ENCODE assay signal across 9 mouse cellular contexts in the genomic region with DNA sequence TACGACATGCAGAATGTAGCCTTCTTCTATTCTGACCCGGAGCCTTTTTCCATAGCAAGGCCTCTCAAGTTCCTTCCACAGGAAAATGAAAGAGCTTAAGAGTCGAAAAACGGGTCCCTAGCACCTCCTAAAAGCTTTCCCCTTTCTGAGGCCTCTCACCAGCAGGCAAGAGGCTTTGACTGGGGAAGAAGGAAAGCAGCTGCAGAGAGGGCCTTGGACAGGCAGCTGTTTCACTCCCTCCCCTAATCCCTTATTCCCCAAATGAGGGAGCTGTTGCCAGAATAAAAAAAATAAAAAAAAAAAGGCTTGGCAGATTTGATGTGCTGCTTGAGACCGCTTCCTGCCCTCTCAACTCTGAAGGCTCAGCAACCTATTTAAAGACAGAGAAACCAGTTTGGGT. TPM values are rescaled to one million over a fixed set of nuclear protein-coding genes. Genes with fewer than 3 reads are reported as not detected.
DNase-seq lines count a peak whose midpoint lies in the region; ATAC-seq and TF ChIP-seq lines count a peak whose summit lies in the region.
"Had no signal": no experiment of that assay in that cellular context is flagged by ENCODE, and none has a peak within 500 bp of the region (broad histone marks: within the 10 kb centered on the region; RNA-seq: fewer than 3 reads in every experiment).

No protein-coding gene starts in this region.

- H3K4me3 ChIP-seq in hindbrain, embryonic 15.5 days, result no peak overlapping the region
- no peak overlapping the region for H3K4me3 ChIP-seq in limb, embryonic 14.5 days (replicated peaks; ENCODE audit: low read length)
- no peak overlapping the region for H3K4me3 ChIP-seq in neural tube, embryonic 11.5 days (ENCODE audit: low read depth, low read length)
- H3K4me3 ChIP-seq: neural tube, embryonic 12.5 days had no signal

- 0 out of 2 replicates have a peak, but pooled peaks cover 6% of the 10 kb centered on the region for H3K4me1 ChIP-seq in hindbrain, embryonic 15.5 days (replicated peaks)
- peaks cover 4% of the 10 kb centered on the region; the same call in 1 of the 2 replicates for H3K4me1 ChIP-seq in limb, embryonic 14.5 days (ENCODE audit: control insufficient read depth, insufficient read depth, low read length)
- no peaks in the 10 kb centered on the region for H3K4me1 ChIP-seq in neural tube, embryonic 11.5 days (ENCODE audit: control insufficient read depth, insufficient read depth, low read length)
- H3K4me1 ChIP-seq: neural tube, embryonic 12.5 days had no signal

- no peak overlapping the region for H3K9ac ChIP-seq in hindbrain, embryonic 15.5 days
- no peak overlapping the region for H3K9ac ChIP-seq in limb, embryonic 14.5 days (ENCODE audit: low read depth, low read length, severe bottlenecking)
- H3K9ac ChIP-seq in neural tube, embryonic 11.5 days (ENCODE audit: low read length), result no peak overlapping the region
- H3K9ac ChIP-seq: neural tube, embryonic 12.5 days had no signal

- no peak for TF ChIP-seq POLR2A in limb, embryonic 14.5 days (IDR thresholded peaks at IDR 0.05; ENCODE audit: borderline replicate concordance, extremely low read depth, insufficient read depth, insufficient read length)

- ATAC-seq in hindbrain, embryonic 15.5 days (ENCODE audit: low FRiP score, low read depth), result peak; percentile 70; the same call in 1 of the 2 replicates
- ATAC-seq in limb, embryonic 14.5 days (ENCODE audit: low FRiP score, low read depth), result peak; percentile 89
- ATAC-seq in neural tube, embryonic 11.5 days (ENCODE audit: insufficient read depth, low FRiP score, low TSS enrichment), result no peak
- ATAC-seq in inflammation-experienced regulatory T-cells, adult 6 months, result no peak

- H3K9me3 ChIP-seq in hindbrain, embryonic 15.5 days, result no peaks in the 10 kb centered on the region
- no peaks in the 10 kb centered on the region for H3K9me3 ChIP-seq in limb, embryonic 14.5 days (ENCODE audit: control insufficient read depth, low read length)
- no peaks in the 10 kb centered on the region for H3K9me3 ChIP-seq in neural tube, embryonic 11.5 days (ENCODE audit: control insufficient read depth, low read length)
- H3K9me3 ChIP-seq: neural tube, embryonic 12.5 days had no signal

- H3K36me3 ChIP-seq in hindbrain, embryonic 15.5 days, result no peaks in the 10 kb centered on the region
- H3K36me3 ChIP-seq in limb, embryonic 14.5 days (ENCODE audit: control insufficient read depth, insufficient read depth, low read length), result no peaks in the 10 kb centered on the region
- H3K36me3 ChIP-seq in neural tube, embryonic 11.5 days (ENCODE audit: control insufficient read depth, insufficient read depth, low read length), result no peaks in the 10 kb centered on the region
- H3K36me3 ChIP-seq: neural tube, embryonic 12.5 days had no signal

- H3K27ac ChIP-seq in hindbrain, embryonic 15.5 days (replicated peaks), result peak overlapping the region; percentile 55
- peak overlapping the region; percentile 73 for H3K27ac ChIP-seq in limb, embryonic 14.5 days (replicated peaks; ENCODE audit: low read depth, low read length)
- H3K27ac ChIP-seq in neural tube, embryonic 11.5 days (ENCODE audit: low read depth, low read length), result no peak overlapping the region
- H3K27ac ChIP-seq: neural tube, embryonic 12.5 days had no signal

- WGBS in hindbrain, embryonic 15.5 days, result 36% methylated on average over 5 of the region's 5 CpGs
- 21% methylated on average over 5 of the region's 5 CpGs for WGBS in limb, embryonic 14.5 days
- 39% methylated on average over 5 of the region's 5 CpGs for WGBS in neural tube, embryonic 11.5 days

- peak; percentile 17 to 28 for DNase-seq in adrenal gland, postnatal 36 days
- no peak for DNase-seq in adrenal gland, postnatal 25 days
- peak; percentile 28 for DNase-seq in Muller cell, postnatal 12 days (ENCODE audit: inconsistent ontology term)
- peak; percentile 72 for DNase-seq in forelimb bud, embryonic 11.5 days (ENCODE audit: low read depth, low spot score)
- peak; percentile 92 for DNase-seq in limb, embryonic 14.5 days (ENCODE audit: low spot score)
- peak; percentile 27 for DNase-seq in neural tube, embryonic 11.5 days (ENCODE audit: low spot score)

- no peaks in the 10 kb centered on the region for H3K27me3 ChIP-seq in hindbrain, embryonic 15.5 days
- H3K27me3 ChIP-seq in limb, embryonic 14.5 days (ENCODE audit: control insufficient read depth, insufficient read depth, low read length), result no peaks in the 10 kb centered on the region
- H3K27me3 ChIP-seq in neural tube, embryonic 11.5 days (ENCODE audit: control insufficient read depth, insufficient read depth, low read length), result no peaks in the 10 kb centered on the region
- H3K27me3 ChIP-seq: neural tube, embryonic 12.5 days had no signal

- H3K4me2 ChIP-seq in hindbrain, embryonic 15.5 days, result no peak overlapping the region
- peak overlapping the region; percentile 16 for H3K4me2 ChIP-seq in limb, embryonic 14.5 days (replicated peaks; ENCODE audit: low read depth, low read length, severe bottlenecking)
- no peak overlapping the region for H3K4me2 ChIP-seq in neural tube, embryonic 11.5 days (ENCODE audit: low read depth)
- H3K4me2 ChIP-seq: neural tube, embryonic 12.5 days had no signal

RNA-seq across cellular contexts. Expression of gene Pgrmc1, which starts 47.1 kb away (rescaled TPM):
- total RNA-seq in adrenal gland, postnatal 36 days (2021), result 100 to 1,000 TPM; 444 to 539 TPM
- 472 and 534 TPM in 2 replicates for total RNA-seq in adrenal gland, postnatal 25 days (2021)
- 607 and 612 TPM in 2 replicates for polyA plus RNA-seq in hindbrain, embryonic 15.5 days (2015; fragmentation: Nextera tagmentation; extraction: Ambion mirVana)
- polyA plus RNA-seq in limb, embryonic 14.5 days (2012; rRNA removed), result 136 and 167 TPM in 2 replicates
- 296 and 314 TPM in 2 replicates for polyA plus RNA-seq in limb, embryonic 14.5 days (2014; fragmentation: Nextera tagmentation; extraction: Ambion mirVana)
- 370 and 372 TPM in 2 replicates for polyA plus RNA-seq in neural tube, embryonic 11.5 days (2014; fragmentation: Nextera tagmentation; extraction: Ambion mirVana)
- polyA plus RNA-seq in inflammation-experienced regulatory T-cells, adult 6 months (2017; shearing (Covaris generic)), result 10 to 100 TPM; 57.2 to 77.3 (median 65.5) TPM

RNA-seq across cellular contexts. Expression of gene Gm14569, which starts 59.3 kb away (rescaled TPM):
- total RNA-seq in adrenal gland, postnatal 36 days (2021), result under 1 TPM in 1 of 2 experiments, not detected in 1; 0.20 TPM
- 0.09 TPM in 1 of 2 replicates, not detected in the other for total RNA-seq in adrenal gland, postnatal 25 days (2021)
- 0.05 TPM in 1 of 2 replicates, not detected in the other for polyA plus RNA-seq in hindbrain, embryonic 15.5 days (2015; fragmentation: Nextera tagmentation; extraction: Ambion mirVana)
- 0.04 TPM in 2 replicates for polyA plus RNA-seq in limb, embryonic 14.5 days (2012; rRNA removed)
- not detected in 2 replicates for polyA plus RNA-seq in limb, embryonic 14.5 days (2014; fragmentation: Nextera tagmentation; extraction: Ambion mirVana)
- not detected in 2 replicates for polyA plus RNA-seq in neural tube, embryonic 11.5 days (2014; fragmentation: Nextera tagmentation; extraction: Ambion mirVana)
- polyA plus RNA-seq in inflammation-experienced regulatory T-cells, adult 6 months (2017; shearing (Covaris generic)), result under 1 TPM in 1 of 3 experiments, not detected in 2; 0.38 TPM
- polyA plus RNA-seq: neural tube, embryonic 12.5 days had no signal

Comparison
In these comparisons a context has a peak if more than half of its experiments do, and no peak if none do; other contexts are left out.
1. ATAC-seq: peak in hindbrain, embryonic 15.5 days (single experiment) and limb, embryonic 14.5 days (single experiment); none in neural tube, embryonic 11.5 days (single experiment) and inflammation-experienced regulatory T-cells, adult 6 months (single experiment).